Mouse (Mus musculus) lung, embryonic 14.5 days (tissue): ENCODE results near the gene Noc2l. TPM values are rescaled to one million over a fixed set of nuclear protein-coding genes. Genes with fewer than 3 reads are reported as not detected.

Experiments used
- ATAC-seq: fragments of 200-750 bp; cut with Nextera tagmentation; 2 replicates; pipeline ENCODE4 v1.8.0; 2017; ENCODE audit warnings: mild to moderate bottlenecking, moderate TSS enrichment, moderate library complexity; ENCODE audit not compliant: insufficient read depth
- DNase-seq: peaks from one replicate; pipeline ENCODE4 v3.0.0-alpha.2; 2015
- H3K27ac ChIP-seq: fragments of 300-500 bp; sonication (generic); 2 replicates; pipeline ENCODE4 v1.5.1; 2014; ENCODE audit warnings: low read depth, mild to moderate bottlenecking, moderate library complexity
- H3K27me3 ChIP-seq: fragments of 300-500 bp; sonication (generic); 2 replicates; pipeline ENCODE4 v1.6.1; 2014; ENCODE audit warnings: low read length, control low read depth; ENCODE audit not compliant: insufficient read depth
- H3K36me3 ChIP-seq: fragments of 300-500 bp; sonication (generic); 2 replicates; pipeline ENCODE4 v1.6.1; 2014; ENCODE audit warnings: control low read depth; ENCODE audit not compliant: insufficient read depth
- H3K4me1 ChIP-seq: fragments of 300-500 bp; sonication (generic); 2 replicates; pipeline ENCODE4 v1.6.1; 2014; ENCODE audit warnings: antibody characterized with exemption, control low read depth; ENCODE audit not compliant: insufficient read depth
- H3K4me2 ChIP-seq: fragments of 300-500 bp; sonication (generic); 2 replicates; pipeline ENCODE4 v1.6.1; 2014; ENCODE audit warnings: mild to moderate bottlenecking
- H3K4me3 ChIP-seq: fragments of 300-500 bp; sonication (generic); 2 replicates; pipeline ENCODE4 v1.5.1; 2014; ENCODE audit warnings: low read depth, low read length
- H3K9ac ChIP-seq: fragments of 300-500 bp; sonication (generic); 2 replicates; pipeline ENCODE4 v1.6.1; 2014
- H3K9me3 ChIP-seq: fragments of 300-500 bp; sonication (generic); 2 replicates; pipeline ENCODE4 v1.6.1; 2016; ENCODE audit warnings: low read depth, low read length, control low read depth
- CTCF ChIP-seq: IDR thresholded peaks from 2 replicates; pipeline ENCODE4 v1.5.1; 2016; ENCODE audit warnings: antibody characterized with exemption, low read depth
- WGBS: fragments of 180-500 bp; shearing (Covaris S2); extraction: QIAGEN DNeasy Blood & Tissue Kit; methylation state at CpG from one replicate; pipeline ENCODE4 v1.1.7; 2014; 5-methylcytosine and 5-hydroxymethylcytosine counted together
- polyA plus RNA-seq: library from polyadenylated mRNA; unstranded; fragments of >200 nt; fragmentation: Nextera tagmentation; extraction: Ambion mirVana; gene quantifications from 2 replicates; pipeline ENCODE4 v1.2.1, GENCODE M21; 2014

The Noc2l gene
- polyA plus RNA-seq, 1 experiment from 2014 or later: 90.1 TPM

GRCm38 (mm10) chr4:156234701-156235213, 1.1 kb upstream of the Noc2l start, which contains the start of gene Plekhn1:
Gene Plekhn1 (minus strand): TSS chr4:156234857.
- Histone ChIP-seq H3K4me3 (peak within 1 kb of the TSS; percentile 92), H3K4me1 (no peaks in the 10 kb centered on the region; the same call in none of the 2 replicates), H3K27me3 (no peaks in the 10 kb centered on the region), H3K27ac (peak within 1 kb of the TSS; percentile 96), H3K4me2 (peak within 1 kb of the TSS; percentile 94), H3K36me3 (peaks cover 64% of the 10 kb centered on the region), H3K9ac (peak within 1 kb of the TSS; percentile 77), H3K9me3 (no peaks in the 10 kb centered on the region)
- under 1% methylated on average over 37 of the region's 48 CpGs for WGBS
- DNase-seq (peak; percentile 85), ATAC-seq (peak; percentile 53)
- no peak for TF ChIP-seq CTCF

GRCm38 (mm10) chr4:156235360-156235770, 445 bp upstream of the Noc2l start:
- Histone ChIP-seq H3K27ac (peak overlapping the region; percentile 96; the same call in 1 of the 2 replicates), H3K9me3 (no peaks in the 10 kb centered on the region), H3K4me3 (peak overlapping the region; percentile 92), H3K36me3 (peaks cover 64% of the 10 kb centered on the region), H3K27me3 (no peaks in the 10 kb centered on the region), H3K9ac (peak overlapping the region; percentile 77), H3K4me1 (no peaks in the 10 kb centered on the region; the same call in none of the 2 replicates), H3K4me2 (peak overlapping the region; percentile 94)
- ATAC-seq (peak; percentile 32), DNase-seq (peak; percentile 73)
- TF ChIP-seq CTCF: peak; percentile 28; the same call in 1 of the 2 replicates
- WGBS: under 1% methylated on average over 15 of the region's 15 CpGs

GRCm38 (mm10) chr4:156236651-156237447, 1.0 kb downstream of the Noc2l start:
- no peak for TF ChIP-seq CTCF
- DNase-seq: peak; percentile 52
- Histone ChIP-seq H3K4me1 (no peaks in the 10 kb centered on the region; the same call in none of the 2 replicates), H3K4me2 (peak overlapping the region; percentile 94), H3K36me3 (peaks cover 64% of the 10 kb centered on the region), H3K27me3 (no peaks in the 10 kb centered on the region), H3K4me3 (peak overlapping the region; percentile 92), H3K27ac (peak overlapping the region; percentile 96; the same call in 1 of the 2 replicates), H3K9ac (peak overlapping the region; percentile 77), H3K9me3 (no peaks in the 10 kb centered on the region)
- ATAC-seq: no peak
- WGBS: 21% methylated on average over 55 of the region's 60 CpGs

GRCm38 (mm10) chr4:156249567-156249966, 13.8 kb downstream of the Noc2l start:
- ATAC-seq (peak; percentile 21; the same call in 1 of the 2 replicates), DNase-seq (no peak)
- no peak overlapping the region for H3K4me2 ChIP-seq
- no peaks in the 10 kb centered on the region for H3K9me3 ChIP-seq
- WGBS: 59% methylated on average over 11 of the region's 11 CpGs
- H3K27ac ChIP-seq: no peak overlapping the region
- H3K4me3 ChIP-seq: no peak overlapping the region
- TF ChIP-seq CTCF: no peak
- peaks cover 50% of the 10 kb centered on the region for H3K36me3 ChIP-seq
- H3K27me3 ChIP-seq: peaks cover 8% of the 10 kb centered on the region
- H3K9ac ChIP-seq: no peak overlapping the region
- H3K4me1 ChIP-seq: no peaks in the 10 kb centered on the region

- ATAC-seq (no peak), DNase-seq (no peak)
- WGBS: 59% methylated on average over 8 of the region's 8 CpGs
- no peaks in the 10 kb centered on the region for H3K9me3 ChIP-seq
- H3K36me3 ChIP-seq: peaks cover 35% of the 10 kb centered on the region
- no peaks in the 10 kb centered on the region for H3K4me1 ChIP-seq
- no peak overlapping the region for H3K4me2 ChIP-seq
- TF ChIP-seq CTCF: no peak
- no peak overlapping the region for H3K27ac ChIP-seq
- H3K4me3 ChIP-seq: no peak overlapping the region
- peaks cover 20% of the 10 kb centered on the region for H3K27me3 ChIP-seq
- H3K9ac ChIP-seq: no peak overlapping the region
Measured at GRCm38 (mm10) chr4:156251081-156251480, 15.3 kb downstream of the Noc2l start.

GRCm38 (mm10) chr4:156252140-156252539, 16.3 kb downstream of the Noc2l start:
- H3K27ac ChIP-seq: no peak overlapping the region

GRCm38 (mm10) chr4:156252619-156253018, 16.8 kb downstream of the Noc2l start:
- no peaks in the 10 kb centered on the region for H3K9me3 ChIP-seq
- H3K4me3 ChIP-seq: no peak overlapping the region
- DNase-seq (no peak), ATAC-seq (no peak)
- H3K4me2 ChIP-seq: no peak overlapping the region
- TF ChIP-seq CTCF: no peak
- no peak overlapping the region for H3K9ac ChIP-seq
- H3K27me3 ChIP-seq: peaks cover 20% of the 10 kb centered on the region
- no peaks in the 10 kb centered on the region for H3K4me1 ChIP-seq
- H3K27ac ChIP-seq: no peak overlapping the region
- WGBS: 55% methylated on average over 3 of the region's 3 CpGs
- peaks cover 21% of the 10 kb centered on the region for H3K36me3 ChIP-seq

More at GRCm38 (mm10) chr4:156252140-156252539, 16.3 kb downstream of the Noc2l start:
- 25% methylated on average over 7 of the region's 7 CpGs for WGBS
- no peak for DNase-seq
- Histone ChIP-seq H3K36me3 (peaks cover 26% of the 10 kb centered on the region), H3K4me1 (no peaks in the 10 kb centered on the region), H3K27me3 (peaks cover 20% of the 10 kb centered on the region), H3K4me2 (no peak overlapping the region), H3K9ac (no peak overlapping the region), H3K4me3 (no peak overlapping the region), H3K9me3 (no peaks in the 10 kb centered on the region)
- TF ChIP-seq CTCF: no peak
- ATAC-seq: no peak
